Mouse (Mus musculus): ENCODE measurements around the gene Ppp1r12b. TPM values are rescaled to one million over a fixed set of nuclear protein-coding genes. Genes with fewer than 3 reads are reported as not detected.
"Not testable (repeated sequence)": the region's sequence is repeated elsewhere in the genome, so short reads cannot be mapped to it uniquely, and the experiment has no call there.

Ppp1r12b gene
- polyA plus RNA-seq, 1 experiment from 2014 or later = 5.4 TPM

GRCm38 (mm10) chr1:134843369-134843768, 112.4 kb downstream of the Ppp1r12b start:
- H3K27me3 ChIP-seq (ENCODE audit: insufficient read depth, low read length) = no peaks in the 10 kb centered on the region
- 87% methylated on average over 6 of the region's 6 CpGs for WGBS
- H3K4me3 ChIP-seq (ENCODE audit: low read length) = no peak overlapping the region
- no peaks in the 10 kb centered on the region for H3K9me3 ChIP-seq (ENCODE audit: low read length)
- no peaks in the 10 kb centered on the region for H3K4me1 ChIP-seq (ENCODE audit: insufficient read depth, low read length)
- H3K36me3 ChIP-seq (ENCODE audit: insufficient read depth, low read length) = 0 out of 2 replicates have a peak, but pooled peaks cover 5% of the 10 kb centered on the region
- no peak overlapping the region for H3K9ac ChIP-seq (replicated peaks; ENCODE audit: low read length)
- no peak overlapping the region for H3K4me2 ChIP-seq (replicated peaks; ENCODE audit: low read depth, low read length)
- ATAC-seq (ENCODE audit: low FRiP score, low TSS enrichment) = no peak
- no peak overlapping the region for H3K27ac ChIP-seq (ENCODE audit: low read length)

- Histone ChIP-seq H3K4me2 (replicated peaks; ENCODE audit: low read depth, low read length) (no peak overlapping the region), H3K9ac (replicated peaks; ENCODE audit: low read length) (no peak overlapping the region), H3K4me1 (ENCODE audit: insufficient read depth, low read length) (no peaks in the 10 kb centered on the region), H3K27ac (ENCODE audit: low read length) (no peak overlapping the region), H3K36me3 (ENCODE audit: insufficient read depth, low read length) (peaks cover 29% of the 10 kb centered on the region), H3K27me3 (ENCODE audit: insufficient read depth, low read length) (no peaks in the 10 kb centered on the region), H3K9me3 (ENCODE audit: low read length) (no peaks in the 10 kb centered on the region), H3K4me3 (ENCODE audit: low read length) (no peak overlapping the region)
- whole genome bisulfite sequencing = 82% methylated on average over 10 of the region's 10 CpGs
- ATAC-seq (ENCODE audit: low FRiP score, low TSS enrichment) = no peak
These were observed 118.7 kb downstream of the Ppp1r12b start for GRCm38 (mm10) chr1:134836909-134837480.

GRCm38 (mm10) chr1:134830881-134831280, 124.9 kb downstream of the Ppp1r12b start:
- not testable (repeated sequence) for H3K27ac ChIP-seq (ENCODE audit: low read length); H3K4me1 ChIP-seq (ENCODE audit: insufficient read depth, low read length); H3K4me2 ChIP-seq (replicated peaks; ENCODE audit: low read depth, low read length); H3K9ac ChIP-seq (replicated peaks; ENCODE audit: low read length); H3K27me3 ChIP-seq (ENCODE audit: insufficient read depth, low read length); H3K9me3 ChIP-seq (ENCODE audit: low read length); ATAC-seq (ENCODE audit: low FRiP score, low TSS enrichment); H3K4me3 ChIP-seq (ENCODE audit: low read length)
- H3K36me3 ChIP-seq (ENCODE audit: insufficient read depth, low read length) = peaks cover 25% of the 10 kb centered on the region
- WGBS = 83% methylated on average over 3 of the region's 3 CpGs

- Histone ChIP-seq H3K9me3 (ENCODE audit: low read length) (no peaks in the 10 kb centered on the region), H3K4me2 (replicated peaks; ENCODE audit: low read depth, low read length) (no peak overlapping the region), H3K27ac (ENCODE audit: low read length) (no peak overlapping the region; the same call in 1 of the 2 replicates), H3K4me1 (ENCODE audit: insufficient read depth, low read length) (no peaks in the 10 kb centered on the region), H3K27me3 (ENCODE audit: insufficient read depth, low read length) (no peaks in the 10 kb centered on the region), H3K9ac (replicated peaks; ENCODE audit: low read length) (no peak overlapping the region), H3K4me3 (ENCODE audit: low read length) (no peak overlapping the region), H3K36me3 (ENCODE audit: insufficient read depth, low read length) (peaks cover 13% of the 10 kb centered on the region; the same call in 1 of the 2 replicates)
- peak; percentile 71; the same call in 1 of the 2 replicates for ATAC-seq (ENCODE audit: low FRiP score, low TSS enrichment)
- WGBS = 30% methylated on average over 4 of the region's 4 CpGs
These were observed 126.1 kb downstream of the Ppp1r12b start for GRCm38 (mm10) chr1:134829635-134830034.

GRCm38 (mm10) chr1:134824896-134825295, 130.8 kb downstream of the Ppp1r12b start:
- no peak overlapping the region for H3K9ac ChIP-seq (replicated peaks; ENCODE audit: low read length)
- peaks cover 13% of the 10 kb centered on the region; the same call in 1 of the 2 replicates for H3K4me1 ChIP-seq (ENCODE audit: insufficient read depth, low read length)
- no peak for ATAC-seq (ENCODE audit: low FRiP score, low TSS enrichment)
- 73% methylated on average over 6 of the region's 6 CpGs for WGBS
- H3K27me3 ChIP-seq (ENCODE audit: insufficient read depth, low read length) = no peaks in the 10 kb centered on the region
- peak overlapping the region; percentile 10; the same call in 1 of the 2 replicates for H3K27ac ChIP-seq (ENCODE audit: low read length)
- no peak overlapping the region for H3K4me3 ChIP-seq (ENCODE audit: low read length)
- peaks cover 4% of the 10 kb centered on the region; the same call in 1 of the 2 replicates for H3K36me3 ChIP-seq (ENCODE audit: insufficient read depth, low read length)
- no peaks in the 10 kb centered on the region for H3K9me3 ChIP-seq (ENCODE audit: low read length)
- no peak overlapping the region for H3K4me2 ChIP-seq (replicated peaks; ENCODE audit: low read depth, low read length)

- WGBS = 56% methylated on average over 7 of the region's 7 CpGs
- H3K27ac ChIP-seq (ENCODE audit: low read length) = 0 out of 2 replicates have a peak overlapping the region, but pooled peaks have one; percentile 1
- ATAC-seq (ENCODE audit: low FRiP score, low TSS enrichment) = no peak
- H3K27me3 ChIP-seq (ENCODE audit: insufficient read depth, low read length) = no peaks in the 10 kb centered on the region
- peaks cover 4% of the 10 kb centered on the region; the same call in 1 of the 2 replicates for H3K36me3 ChIP-seq (ENCODE audit: insufficient read depth, low read length)
- peaks cover 13% of the 10 kb centered on the region; the same call in 1 of the 2 replicates for H3K4me1 ChIP-seq (ENCODE audit: insufficient read depth, low read length)
- H3K9ac ChIP-seq (replicated peaks; ENCODE audit: low read length) = no peak overlapping the region
- no peaks in the 10 kb centered on the region for H3K9me3 ChIP-seq (ENCODE audit: low read length)
- H3K4me2 ChIP-seq (replicated peaks; ENCODE audit: low read depth, low read length) = no peak overlapping the region
- H3K4me3 ChIP-seq (ENCODE audit: low read length) = no peak overlapping the region
These were observed 131.9 kb downstream of the Ppp1r12b start for GRCm38 (mm10) chr1:134823842-134824241.

GRCm38 (mm10) chr1:134823323-134823722, 132.4 kb downstream of the Ppp1r12b start:
- no peak for ATAC-seq (ENCODE audit: low FRiP score, low TSS enrichment)
- no peak overlapping the region for H3K9ac ChIP-seq (replicated peaks; ENCODE audit: low read length)
- no peak overlapping the region for H3K4me3 ChIP-seq (ENCODE audit: low read length)
- peaks cover 13% of the 10 kb centered on the region; the same call in 1 of the 2 replicates for H3K4me1 ChIP-seq (ENCODE audit: insufficient read depth, low read length)
- H3K27me3 ChIP-seq (ENCODE audit: insufficient read depth, low read length) = no peaks in the 10 kb centered on the region
- H3K27ac ChIP-seq (ENCODE audit: low read length) = no peak overlapping the region
- 76% methylated on average over 8 of the region's 8 CpGs for WGBS
- H3K9me3 ChIP-seq (ENCODE audit: low read length) = no peaks in the 10 kb centered on the region
- peaks cover 4% of the 10 kb centered on the region; the same call in 1 of the 2 replicates for H3K36me3 ChIP-seq (ENCODE audit: insufficient read depth, low read length)
- H3K4me2 ChIP-seq (replicated peaks; ENCODE audit: low read depth, low read length) = no peak overlapping the region

GRCm38 (mm10) chr1:134820882-134821281, 134.9 kb downstream of the Ppp1r12b start:
- ATAC-seq (ENCODE audit: low FRiP score, low TSS enrichment) = no peak
- WGBS = 86% methylated on average over 3 of the region's 3 CpGs

GRCm38 (mm10) chr1:134819196-134819595, 136.5 kb downstream of the Ppp1r12b start:
- WGBS = 95% methylated on average over 11 of the region's 11 CpGs
- ATAC-seq (ENCODE audit: low FRiP score, low TSS enrichment) = no peak
- no peaks in the 10 kb centered on the region for H3K27me3 ChIP-seq (ENCODE audit: insufficient read depth, low read length)
- no peaks in the 10 kb centered on the region for H3K36me3 ChIP-seq (ENCODE audit: insufficient read depth, low read length)
- H3K4me2 ChIP-seq (replicated peaks; ENCODE audit: low read depth, low read length) = no peak overlapping the region
- no peaks in the 10 kb centered on the region for H3K9me3 ChIP-seq (ENCODE audit: low read length)
- no peak overlapping the region for H3K27ac ChIP-seq (ENCODE audit: low read length)
- H3K4me3 ChIP-seq (ENCODE audit: low read length) = no peak overlapping the region
- H3K9ac ChIP-seq (replicated peaks; ENCODE audit: low read length) = no peak overlapping the region
- peaks cover 22% of the 10 kb centered on the region for H3K4me1 ChIP-seq (ENCODE audit: insufficient read depth, low read length)

More at GRCm38 (mm10) chr1:134820882-134821281, 134.9 kb downstream of the Ppp1r12b start:
- Histone ChIP-seq H3K36me3 (ENCODE audit: insufficient read depth, low read length) (peaks cover under 1% of the 10 kb centered on the region; the same call in 1 of the 2 replicates), H3K9me3 (ENCODE audit: low read length) (no peaks in the 10 kb centered on the region), H3K4me3 (ENCODE audit: low read length) (no peak overlapping the region), H3K4me2 (replicated peaks; ENCODE audit: low read depth, low read length) (no peak overlapping the region), H3K4me1 (ENCODE audit: insufficient read depth, low read length) (peaks cover 18% of the 10 kb centered on the region), H3K27ac (ENCODE audit: low read length) (no peak overlapping the region), H3K27me3 (ENCODE audit: insufficient read depth, low read length) (no peaks in the 10 kb centered on the region), H3K9ac (replicated peaks; ENCODE audit: low read length) (no peak overlapping the region)

- Histone ChIP-seq H3K36me3 (ENCODE audit: insufficient read depth, low read length) (no peaks in the 10 kb centered on the region), H3K4me3 (ENCODE audit: low read length) (no peak overlapping the region), H3K4me1 (ENCODE audit: insufficient read depth, low read length) (peaks cover 17% of the 10 kb centered on the region), H3K4me2 (replicated peaks; ENCODE audit: low read depth, low read length) (no peak overlapping the region), H3K27me3 (ENCODE audit: insufficient read depth, low read length) (no peaks in the 10 kb centered on the region), H3K9me3 (ENCODE audit: low read length) (no peaks in the 10 kb centered on the region), H3K9ac (replicated peaks; ENCODE audit: low read length) (no peak overlapping the region), H3K27ac (ENCODE audit: low read length) (no peak overlapping the region)
- no peak for ATAC-seq (ENCODE audit: low FRiP score, low TSS enrichment)
- 95% methylated on average over 3 of the region's 3 CpGs for WGBS
These were observed 137.0 kb downstream of the Ppp1r12b start for GRCm38 (mm10) chr1:134818716-134819115.
